Mouse (Mus musculus) CD4-positive, CD25-positive, alpha-beta regulatory T cell, adult 4 months (primary cell): ENCODE measurements around the gene Hlx. TPM values are rescaled to one million over a fixed set of nuclear protein-coding genes. Genes with fewer than 3 reads are reported as not detected.

Experiments
- ATAC-seq: one replicate; pipeline ENCODE4 v1.8.0; 2017
- polyA plus RNA-seq, 2 experiments: library from polyadenylated mRNA; unstranded; fragments of 100-300 nt; shearing (Covaris generic); gene quantifications; one replicate each; pipeline ENCODE4 v1.2.1; 2017

Hlx gene
- polyA plus RNA-seq = not detected

- ATAC-seq = peak; percentile 33
These were observed at the start of gene Hlx for GRCm38 (mm10) chr1:184732556-184733049. TSS of gene Hlx (minus strand) at chr1:184732619.

DNA sequence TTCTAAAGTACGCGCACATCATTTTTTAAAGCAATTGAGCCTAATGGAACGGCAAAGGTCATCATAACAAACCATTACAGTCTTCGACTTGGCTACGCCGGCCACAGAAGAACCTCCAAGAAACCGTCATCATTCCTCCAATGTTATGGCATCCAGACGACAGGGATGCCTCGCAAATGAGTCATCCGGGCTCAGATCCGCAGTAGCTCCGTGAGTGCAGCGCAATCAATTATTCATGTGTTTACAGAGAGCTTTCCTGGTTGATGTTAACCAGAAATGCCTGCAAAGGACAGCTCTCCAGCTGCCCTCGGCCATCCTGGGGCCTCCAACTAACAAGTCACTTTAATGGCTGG is 49.7 kb upstream of the Hlx start:
- ATAC-seq = no peak

- ATAC-seq = no peak
These were observed 49.1 kb upstream of the Hlx start for GRCm38 (mm10) chr1:184781286-184782160.

GRCm38 (mm10) chr1:184778157-184778556 is 45.7 kb upstream of the Hlx start:
- no peak for ATAC-seq

DNA sequence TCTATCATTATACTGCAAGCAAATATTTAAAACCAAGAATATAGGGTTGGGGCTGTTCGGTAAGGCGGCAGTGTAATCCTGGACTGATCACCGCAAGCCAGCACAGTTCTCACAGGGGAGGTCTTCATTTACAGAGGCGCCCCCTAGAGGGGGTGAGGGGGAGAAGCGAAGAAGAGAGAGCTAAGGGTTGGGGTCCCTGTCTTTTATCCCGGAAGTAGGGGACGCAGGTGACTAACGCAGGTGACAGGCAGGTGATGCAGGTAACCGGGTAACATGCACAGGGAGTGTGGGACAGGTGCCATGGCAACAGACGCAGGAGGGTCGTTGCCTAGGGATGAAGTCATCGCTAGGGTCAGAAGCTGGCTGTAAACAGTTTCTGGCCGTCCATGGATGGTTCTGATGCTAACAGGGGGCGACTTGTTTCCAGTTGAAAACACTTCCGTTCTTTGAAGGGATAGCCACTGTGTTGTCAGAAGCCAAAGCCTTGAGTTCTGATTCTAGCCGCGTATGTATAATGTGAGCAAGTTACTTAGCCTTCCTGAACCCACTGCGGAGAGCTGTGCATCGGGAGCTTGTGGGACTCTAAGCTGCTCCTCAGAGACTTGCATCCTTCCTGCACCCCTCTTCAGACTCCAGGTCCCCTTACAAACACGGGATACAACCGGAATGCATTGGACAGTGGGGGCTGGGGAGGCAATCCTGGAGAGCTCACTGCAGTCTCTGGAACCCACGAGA is 44.8 kb upstream of the Hlx start:
- no peak for ATAC-seq

- no peak for ATAC-seq
These were observed 42.9 kb upstream of the Hlx start for GRCm38 (mm10) chr1:184775289-184775688.

GRCm38 (mm10) chr1:184771891-184772249 is 39.5 kb upstream of the Hlx start:
- ATAC-seq = no peak

- ATAC-seq = peak; percentile 45
These were observed 38.9 kb upstream of the Hlx start for GRCm38 (mm10) chr1:184771202-184771890.

DNA sequence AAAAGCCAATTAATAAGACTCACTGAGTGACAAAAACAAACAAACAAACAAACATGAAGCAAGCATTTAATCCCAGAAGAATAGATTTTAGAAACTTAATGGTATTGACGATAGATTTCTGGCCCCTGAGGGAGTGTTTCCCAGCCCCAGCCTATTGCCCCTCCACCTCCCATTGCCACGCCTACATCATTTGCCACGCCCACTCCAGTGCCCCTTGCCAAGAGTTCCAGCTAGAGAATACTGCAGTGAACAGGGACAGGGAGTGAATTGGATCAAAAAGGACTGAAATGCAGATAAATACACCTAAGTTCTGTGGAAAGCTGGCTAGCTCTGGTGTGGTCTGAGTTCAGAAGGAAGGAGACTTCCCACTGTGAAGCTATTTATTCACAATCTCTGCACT is 31.4 kb upstream of the Hlx start:
- no peak for ATAC-seq

DNA sequence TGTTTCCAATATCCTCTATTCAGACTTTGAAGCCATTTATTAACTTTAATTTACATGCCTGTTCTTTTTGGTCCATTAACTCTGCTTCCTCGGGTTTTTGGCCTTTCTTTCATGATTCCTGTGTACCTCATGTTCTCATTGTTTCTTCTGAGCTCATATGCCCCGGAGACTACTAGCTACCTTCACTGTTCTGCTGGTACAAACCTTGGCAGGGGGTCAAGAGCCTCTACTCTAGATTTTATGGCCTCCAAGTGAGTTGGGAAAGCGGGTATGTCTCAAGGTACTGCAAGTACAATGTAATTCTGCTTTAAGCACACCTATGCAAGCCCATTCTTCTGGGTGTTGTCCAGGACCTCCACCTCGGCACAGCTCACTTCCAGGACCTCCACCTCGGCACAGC is 30.5 kb upstream of the Hlx start:
- ATAC-seq = no peak

GRCm38 (mm10) chr1:184761988-184762387 is 29.6 kb upstream of the Hlx start:
- no peak for ATAC-seq

- no peak for ATAC-seq
These were observed 20.3 kb upstream of the Hlx start for GRCm38 (mm10) chr1:184752671-184753070.

DNA sequence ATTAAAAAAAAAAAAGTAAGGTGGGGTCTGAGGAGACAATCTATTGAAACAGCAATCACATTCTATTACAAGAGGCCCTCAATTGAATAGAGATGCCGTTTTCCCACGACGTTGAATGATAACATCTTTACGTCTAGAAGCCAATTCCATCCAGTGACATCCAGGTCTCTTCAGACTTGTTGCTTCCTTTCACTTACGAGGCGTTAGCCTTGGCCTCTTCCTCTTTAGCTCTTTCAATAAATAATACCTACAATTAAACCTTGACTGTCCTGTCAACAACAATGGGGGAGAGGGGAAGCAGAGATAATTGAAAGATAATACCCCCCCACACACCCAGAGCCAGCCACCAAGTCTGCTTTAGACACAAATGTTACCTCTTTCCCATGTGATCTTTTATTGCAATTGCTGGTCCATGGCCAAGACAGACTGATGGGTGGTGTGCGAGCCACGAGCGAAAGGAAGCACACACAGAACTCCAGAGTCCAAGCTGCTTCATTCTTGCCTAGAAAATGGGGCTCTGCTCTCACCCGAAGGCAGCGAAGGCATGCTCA is 17.8 kb upstream of the Hlx start:
- no peak for ATAC-seq

DNA sequence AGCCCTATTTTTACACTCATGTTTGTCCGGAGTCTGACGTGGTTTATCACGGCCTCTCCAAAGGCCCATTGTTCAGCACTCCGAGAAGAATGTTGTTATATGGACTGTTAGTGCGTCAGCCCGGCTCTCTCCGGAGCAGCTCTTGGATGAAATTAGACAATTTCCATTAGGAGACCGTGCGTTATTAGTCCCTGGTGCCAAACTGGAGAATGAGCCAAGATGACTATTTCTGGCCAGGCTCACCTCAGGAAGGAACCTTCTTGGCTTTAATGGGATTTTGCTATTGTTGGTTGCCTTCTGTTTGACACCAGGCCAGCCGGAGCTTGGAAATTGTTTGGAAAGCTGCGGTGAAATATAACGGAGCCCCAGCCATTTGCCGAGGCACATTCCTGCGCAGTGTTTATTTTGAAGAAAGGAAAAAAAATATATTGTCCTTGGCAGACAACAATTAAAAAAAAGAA is 16.3 kb upstream of the Hlx start:
- no peak for ATAC-seq

- peak; percentile 48 for ATAC-seq
These were observed 5.6 kb upstream of the Hlx start for GRCm38 (mm10) chr1:184737876-184738479.

DNA sequence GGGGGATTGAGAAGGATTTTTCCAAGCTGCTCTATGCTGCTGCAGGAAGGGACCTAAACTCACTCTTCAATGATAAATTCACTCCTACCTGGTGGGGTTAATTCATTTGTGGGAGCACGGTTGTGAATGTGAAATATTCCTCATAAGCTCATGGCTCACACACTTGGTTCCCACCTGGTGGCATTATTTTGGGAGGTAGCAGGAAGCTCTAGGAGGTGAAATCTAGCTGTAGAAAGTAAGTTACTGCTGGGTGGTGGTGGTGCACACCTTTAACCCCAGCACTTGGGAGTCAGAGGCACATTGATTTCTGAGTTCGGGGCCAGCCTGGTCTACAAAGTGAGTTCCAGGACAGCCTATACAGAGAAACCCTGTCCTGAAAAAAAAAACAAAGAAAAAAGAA is 4.8 kb upstream of the Hlx start:
- no peak for ATAC-seq

- ATAC-seq = no peak
These were observed 3.8 kb upstream of the Hlx start for GRCm38 (mm10) chr1:184736260-184736659.

- no peak for ATAC-seq
These were observed 2.8 kb upstream of the Hlx start for GRCm38 (mm10) chr1:184734991-184735920.

GRCm38 (mm10) chr1:184734067-184734830 is 1.8 kb upstream of the Hlx start:
- ATAC-seq = peak; percentile 27

DNA sequence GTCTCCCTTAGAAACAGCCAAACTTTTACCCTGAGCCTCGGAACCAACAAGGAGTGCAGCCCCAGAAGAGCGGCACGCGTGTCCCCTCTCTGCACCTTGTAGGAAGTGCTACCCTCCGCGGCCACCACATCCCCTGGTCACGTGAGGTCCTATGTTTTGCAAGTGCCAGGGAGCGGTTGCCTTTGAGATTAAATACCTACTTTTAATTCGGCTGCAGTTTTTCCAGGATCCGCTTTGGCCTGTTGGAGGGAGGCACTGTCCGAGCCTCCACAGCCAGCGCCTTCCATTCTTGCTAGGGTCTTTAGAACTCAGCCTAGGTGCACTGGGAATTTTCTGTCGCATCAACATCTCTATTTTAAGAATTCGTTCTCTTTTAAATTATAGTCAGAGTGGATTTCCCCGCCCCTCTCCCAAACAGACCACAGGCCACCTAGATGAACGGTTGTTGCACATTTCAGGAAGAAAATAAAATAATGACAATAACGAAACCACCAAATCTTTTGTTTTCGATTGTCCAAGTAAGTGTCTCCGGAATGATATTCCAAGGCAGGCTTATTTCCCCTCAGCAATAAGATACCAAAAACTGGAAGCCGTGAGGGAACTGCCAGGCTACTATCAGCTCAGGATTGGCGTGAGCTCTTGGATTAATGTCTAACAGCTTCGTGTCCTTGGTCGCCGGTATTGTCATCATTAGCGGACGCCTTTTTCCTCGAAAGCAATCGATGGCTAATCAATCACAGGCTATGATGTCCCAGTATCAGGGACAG is 1.1 kb upstream of the Hlx start:
- no peak for ATAC-seq
